Mouse (Mus musculus): Measurements from ENCODE around the gene Man1c1.

DNA sequence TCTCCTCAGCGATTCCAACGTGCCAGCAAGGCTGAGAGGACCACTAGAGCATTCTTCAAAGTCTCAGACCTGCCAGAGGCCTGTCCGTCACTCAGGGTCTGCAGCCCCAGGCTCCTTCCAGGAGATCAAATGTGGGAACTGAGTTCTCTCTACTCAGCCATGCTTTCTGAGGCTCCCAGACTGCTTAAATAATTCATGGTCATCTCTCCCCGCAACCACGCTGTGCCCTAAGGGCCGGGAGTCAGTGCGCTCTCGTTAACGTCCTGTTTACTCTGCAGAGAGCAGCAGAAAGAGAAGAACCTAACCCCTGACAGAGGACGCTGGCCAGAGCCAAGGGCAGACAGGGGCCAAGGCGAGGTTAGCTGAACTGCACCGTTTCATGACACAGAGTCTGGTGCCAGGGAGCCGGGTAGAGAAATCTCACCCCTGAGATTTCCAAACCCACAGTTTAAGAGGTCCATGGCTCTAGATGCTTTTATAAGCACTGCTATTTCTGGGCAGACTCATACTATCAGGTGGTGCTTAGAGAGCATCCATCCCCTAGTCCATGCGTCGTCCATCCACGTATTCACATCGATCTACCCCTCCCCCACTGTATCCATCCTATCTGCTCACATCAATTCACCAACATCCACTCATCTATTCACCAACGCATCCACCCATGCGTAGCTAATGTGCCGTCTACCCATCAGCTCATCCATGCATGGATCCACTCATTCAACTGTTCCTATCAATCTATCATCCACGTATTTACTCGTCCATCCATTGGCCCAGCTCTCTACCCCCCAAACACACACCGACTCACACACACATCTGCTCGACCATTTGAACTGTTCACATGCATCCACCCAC lies 131.4 kb downstream of the Man1c1 start:
- TF ChIP-seq POLR2A (IDR thresholded peaks at IDR 0.05; ENCODE audit: borderline replicate concordance, extremely low read depth, insufficient read depth, insufficient read length, poor library complexity, severe bottlenecking): no peak
- no peak for TF ChIP-seq CTCF (IDR thresholded peaks at IDR 0.05; ENCODE audit: borderline replicate concordance, extremely low read depth, insufficient read depth, insufficient read length)

All from brain, embryonic 14.5 days (tissue).